Mouse (Mus musculus): ENCODE measurements around the gene Dcaf17. TPM values are rescaled to one million over a fixed set of nuclear protein-coding genes. Genes with fewer than 3 reads are reported as not detected.

Gene Dcaf17
- polyA plus RNA-seq, 1 experiment from 2014 or later: 38.4 TPM

GRCm38 (mm10) chr2:71108541-71108940, 53.4 kb downstream of the Dcaf17 start:
- no peak overlapping the region for H3K4me2 ChIP-seq (replicated peaks)
- WGBS: 74% methylated on average over 3 of the region's 3 CpGs
- no peaks in the 10 kb centered on the region for H3K9me3 ChIP-seq (replicated peaks)
- no peak overlapping the region for H3K9ac ChIP-seq
- H3K27me3 ChIP-seq: no peaks in the 10 kb centered on the region
- no peak for ATAC-seq (ENCODE audit: low FRiP score)
- H3K27ac ChIP-seq: no peak overlapping the region
- no peaks in the 10 kb centered on the region for H3K36me3 ChIP-seq
- no peak overlapping the region for H3K4me3 ChIP-seq
- no peaks in the 10 kb centered on the region for H3K4me1 ChIP-seq

GRCm38 (mm10) chr2:71113489-71114171, 58.5 kb downstream of the Dcaf17 start:
- 85% methylated on average over 5 of the region's 6 CpGs for WGBS
- Histone ChIP-seq H3K4me2 (replicated peaks) (no peak overlapping the region), H3K4me3 (no peak overlapping the region), H3K36me3 (no peaks in the 10 kb centered on the region), H3K9ac (no peak overlapping the region), H3K27me3 (peaks cover 20% of the 10 kb centered on the region), H3K4me1 (peaks cover 12% of the 10 kb centered on the region), H3K9me3 (replicated peaks) (no peaks in the 10 kb centered on the region), H3K27ac (no peak overlapping the region)
- no peak for ATAC-seq (ENCODE audit: low FRiP score)

- no peak overlapping the region for H3K9ac ChIP-seq
- H3K4me2 ChIP-seq (replicated peaks): no peak overlapping the region
- H3K4me1 ChIP-seq: peaks cover 14% of the 10 kb centered on the region
- H3K9me3 ChIP-seq (replicated peaks): no peaks in the 10 kb centered on the region
- H3K36me3 ChIP-seq: no peaks in the 10 kb centered on the region
- no peak overlapping the region for H3K4me3 ChIP-seq
- no peak for ATAC-seq (ENCODE audit: low FRiP score)
- no peak overlapping the region for H3K27ac ChIP-seq
- H3K27me3 ChIP-seq: peaks cover 29% of the 10 kb centered on the region
- 97% methylated on average over 4 of the region's 4 CpGs for WGBS
Observed at GRCm38 (mm10) chr2:71116151-71116550, 61.0 kb downstream of the Dcaf17 start.

- Histone ChIP-seq H3K9ac (peak within 1 kb of the TSS; percentile 62), H3K27me3 (peaks cover 29% of the 10 kb centered on the region), H3K36me3 (no peaks in the 10 kb centered on the region), H3K4me2 (replicated peaks) (peak within 1 kb of the TSS; percentile 83), H3K4me3 (peak within 1 kb of the TSS; percentile 46), H3K9me3 (replicated peaks) (no peaks in the 10 kb centered on the region), H3K4me1 (peaks cover 23% of the 10 kb centered on the region), H3K27ac (no peak within 1 kb of the TSS)
- 1% methylated on average over 60 of the region's 60 CpGs for WGBS
- no peak for ATAC-seq (ENCODE audit: low FRiP score)
Observed at GRCm38 (mm10) chr2:71117797-71118708, 62.9 kb downstream of the Dcaf17 start, which contains the start of gene Cybrd1. TSS of gene Cybrd1 (plus strand) at chr2:71117923.

- Histone ChIP-seq H3K27ac (no peak overlapping the region), H3K9me3 (replicated peaks) (no peaks in the 10 kb centered on the region)
- ATAC-seq (ENCODE audit: low FRiP score): no peak
Observed at GRCm38 (mm10) chr2:71120844-71121243, 65.7 kb downstream of the Dcaf17 start.

GRCm38 (mm10) chr2:71121406-71121805, 66.3 kb downstream of the Dcaf17 start:
- no peak overlapping the region for H3K4me3 ChIP-seq
- no peak for ATAC-seq (ENCODE audit: low FRiP score)
- 13% methylated on average over 5 of the region's 5 CpGs for WGBS
- H3K4me1 ChIP-seq: peaks cover 23% of the 10 kb centered on the region
- H3K36me3 ChIP-seq: no peaks in the 10 kb centered on the region
- H3K9me3 ChIP-seq (replicated peaks): no peaks in the 10 kb centered on the region
- no peak overlapping the region for H3K9ac ChIP-seq
- H3K27ac ChIP-seq: no peak overlapping the region
- no peak overlapping the region for H3K4me2 ChIP-seq (replicated peaks)
- peaks cover 29% of the 10 kb centered on the region for H3K27me3 ChIP-seq

More at GRCm38 (mm10) chr2:71120844-71121243, 65.7 kb downstream of the Dcaf17 start:
- Histone ChIP-seq H3K4me3 (no peak overlapping the region), H3K4me1 (peaks cover 23% of the 10 kb centered on the region), H3K27me3 (peaks cover 29% of the 10 kb centered on the region), H3K4me2 (replicated peaks) (no peak overlapping the region), H3K36me3 (no peaks in the 10 kb centered on the region), H3K9ac (no peak overlapping the region)
- WGBS: 82% methylated on average over 10 of the region's 10 CpGs

GRCm38 (mm10) chr2:71122268-71123029, 67.3 kb downstream of the Dcaf17 start:
- Histone ChIP-seq H3K9ac (no peak overlapping the region), H3K27ac (no peak overlapping the region), H3K27me3 (peaks cover 20% of the 10 kb centered on the region), H3K9me3 (replicated peaks) (no peaks in the 10 kb centered on the region), H3K4me1 (peaks cover 23% of the 10 kb centered on the region), H3K4me2 (replicated peaks) (no peak overlapping the region), H3K36me3 (no peaks in the 10 kb centered on the region), H3K4me3 (no peak overlapping the region)
- 82% methylated on average over 13 of the region's 13 CpGs for WGBS
- no peak for ATAC-seq (ENCODE audit: low FRiP score)

- Histone ChIP-seq H3K27me3 (peaks cover 9% of the 10 kb centered on the region), H3K4me2 (replicated peaks) (no peak overlapping the region), H3K9me3 (replicated peaks) (no peaks in the 10 kb centered on the region), H3K27ac (no peak overlapping the region), H3K4me3 (no peak overlapping the region), H3K36me3 (no peaks in the 10 kb centered on the region), H3K9ac (no peak overlapping the region), H3K4me1 (peaks cover 11% of the 10 kb centered on the region; the same call in 1 of the 2 replicates)
- WGBS: 58% methylated on average over 2 of the region's 2 CpGs
- ATAC-seq (ENCODE audit: low FRiP score): no peak
Observed at GRCm38 (mm10) chr2:71123591-71123990, 68.5 kb downstream of the Dcaf17 start.

GRCm38 (mm10) chr2:71127779-71128534, 72.8 kb downstream of the Dcaf17 start:
- H3K4me3 ChIP-seq: no peak overlapping the region
- no peak overlapping the region for H3K9ac ChIP-seq
- no peaks in the 10 kb centered on the region for H3K36me3 ChIP-seq
- ATAC-seq (ENCODE audit: low FRiP score): no peak
- H3K9me3 ChIP-seq (replicated peaks): no peaks in the 10 kb centered on the region
- no peak overlapping the region for H3K4me2 ChIP-seq (replicated peaks)
- no peak overlapping the region for H3K27ac ChIP-seq
- no peaks in the 10 kb centered on the region for H3K27me3 ChIP-seq
- no peaks in the 10 kb centered on the region for H3K4me1 ChIP-seq
- WGBS: 82% methylated on average over 10 of the region's 10 CpGs

- no peaks in the 10 kb centered on the region for H3K9me3 ChIP-seq (replicated peaks)
- ATAC-seq (ENCODE audit: low FRiP score): no peak
- no peaks in the 10 kb centered on the region for H3K4me1 ChIP-seq
- no peak overlapping the region for H3K4me3 ChIP-seq
- no peaks in the 10 kb centered on the region for H3K36me3 ChIP-seq
- 91% methylated on average over 2 of the region's 2 CpGs for WGBS
- no peak overlapping the region for H3K9ac ChIP-seq
- H3K4me2 ChIP-seq (replicated peaks): no peak overlapping the region
- no peaks in the 10 kb centered on the region for H3K27me3 ChIP-seq
- H3K27ac ChIP-seq: no peak overlapping the region
Observed at GRCm38 (mm10) chr2:71130366-71130765, 75.2 kb downstream of the Dcaf17 start.

GRCm38 (mm10) chr2:71131866-71132496, 76.9 kb downstream of the Dcaf17 start:
- ATAC-seq (ENCODE audit: low FRiP score): no peak
- Histone ChIP-seq H3K36me3 (no peaks in the 10 kb centered on the region), H3K4me3 (no peak overlapping the region), H3K9ac (no peak overlapping the region), H3K27ac (no peak overlapping the region), H3K4me2 (replicated peaks) (no peak overlapping the region), H3K27me3 (no peaks in the 10 kb centered on the region), H3K4me1 (no peaks in the 10 kb centered on the region), H3K9me3 (replicated peaks) (no peaks in the 10 kb centered on the region)
- WGBS: 87% methylated on average over 3 of the region's 3 CpGs

Data from hindbrain, embryonic 12.5 days (tissue).